Mouse (Mus musculus): ENCODE results near the gene Clic1. TPM values are rescaled to one million over a fixed set of nuclear protein-coding genes. Genes with fewer than 3 reads are reported as not detected.

The Clic1 gene
- polyA plus RNA-seq, 1 experiment from 2014 or later, result 305 TPM

Other genes with a start within 250 kb of the Clic1 start
- not detected for gene Cyp21a1, start 245.4 kb upstream of the Clic1 start, polyA plus RNA-seq (2017; shearing (Covaris generic))
- 25.8 TPM for gene Stk19, start 213.0 kb upstream of the Clic1 start, polyA plus RNA-seq (2017; shearing (Covaris generic))
- gene Dxo, start 212.9 kb upstream of the Clic1 start, polyA plus RNA-seq (2017; shearing (Covaris generic)), result 123 TPM
- 128 TPM for gene Skiv2l, start 199.8 kb upstream of the Clic1 start, polyA plus RNA-seq (2017; shearing (Covaris generic))
- gene Nelfe, start 199.6 kb upstream of the Clic1 start, polyA plus RNA-seq (2017; shearing (Covaris generic)), result 49.5 TPM
- not detected for gene Cfb, start 187.4 kb upstream of the Clic1 start, polyA plus RNA-seq (2017; shearing (Covaris generic))
- gene Zbtb12, start 170.5 kb upstream of the Clic1 start, polyA plus RNA-seq (2017; shearing (Covaris generic)), result 0.21 TPM
- gene Gm20547, start 167.9 kb upstream of the Clic1 start, polyA plus RNA-seq (2017; shearing (Covaris generic)), result not detected
- gene C2, start 151.7 kb upstream of the Clic1 start, polyA plus RNA-seq (2017; shearing (Covaris generic)), result 1.2 TPM
- 57.8 TPM for gene Ehmt2, start 151.5 kb upstream of the Clic1 start, polyA plus RNA-seq (2017; shearing (Covaris generic))
- not detected for gene Slc44a4, start 135.5 kb upstream of the Clic1 start, polyA plus RNA-seq (2017; shearing (Covaris generic))
- gene Neu1, start 118.7 kb upstream of the Clic1 start, polyA plus RNA-seq (2017; shearing (Covaris generic)), result 74.6 TPM
- 2,452 TPM for gene Hspa1b, start 90.7 kb upstream of the Clic1 start, polyA plus RNA-seq (2017; shearing (Covaris generic))
- gene Gm20481, start 80.1 kb upstream of the Clic1 start, polyA plus RNA-seq (2017; shearing (Covaris generic)), result 125 TPM
- 1,550 TPM for gene Hspa1a, start 77.8 kb upstream of the Clic1 start, polyA plus RNA-seq (2017; shearing (Covaris generic))
- not detected for gene Hspa1l, start 77.3 kb upstream of the Clic1 start, polyA plus RNA-seq (2017; shearing (Covaris generic))
- gene Lsm2, start 68.1 kb upstream of the Clic1 start, polyA plus RNA-seq (2017; shearing (Covaris generic)), result 47.6 TPM
- gene Vars, start 49.0 kb upstream of the Clic1 start, polyA plus RNA-seq (2017; shearing (Covaris generic)), result 182 TPM
- gene Vwa7, start 33.4 kb upstream of the Clic1 start, polyA plus RNA-seq (2017; shearing (Covaris generic)), result 0.10 TPM
- not detected for gene Sapcd1, start 21.9 kb upstream of the Clic1 start, polyA plus RNA-seq (2017; shearing (Covaris generic))
- gene Msh5, start 3.2 kb upstream of the Clic1 start, polyA plus RNA-seq (2017; shearing (Covaris generic)), result 2.2 TPM
- gene Ddah2, start 9.1 kb downstream of the Clic1 start, polyA plus RNA-seq (2017; shearing (Covaris generic)), result 1.00 TPM
- not detected for gene Ly6g6c, start 15.4 kb downstream of the Clic1 start, polyA plus RNA-seq (2017; shearing (Covaris generic))
- gene Mpig6b, start 16.2 kb downstream of the Clic1 start, polyA plus RNA-seq (2017; shearing (Covaris generic)), result not detected
- not detected for gene Ly6g6e, start 26.9 kb downstream of the Clic1 start, polyA plus RNA-seq (2017; shearing (Covaris generic))
- not detected for gene Ly6g6d, start 28.1 kb downstream of the Clic1 start, polyA plus RNA-seq (2017; shearing (Covaris generic))
- gene Ly6g6f, start 35.6 kb downstream of the Clic1 start, polyA plus RNA-seq (2017; shearing (Covaris generic)), result not detected
- gene Abhd16a, start 39.3 kb downstream of the Clic1 start, polyA plus RNA-seq (2017; shearing (Covaris generic)), result 88.6 TPM
- gene Ly6g5c, start 58.3 kb downstream of the Clic1 start, polyA plus RNA-seq (2017; shearing (Covaris generic)), result not detected
- gene Ly6g5b, start 65.5 kb downstream of the Clic1 start, polyA plus RNA-seq (2017; shearing (Covaris generic)), result 2.1 TPM
- gene Gpank1, start 71.5 kb downstream of the Clic1 start, polyA plus RNA-seq (2017; shearing (Covaris generic)), result 43.9 TPM
- 190 TPM for gene Csnk2b, start 72.1 kb downstream of the Clic1 start, polyA plus RNA-seq (2017; shearing (Covaris generic))
- gene D17H6S53E, start 76.4 kb downstream of the Clic1 start, polyA plus RNA-seq (2017; shearing (Covaris generic)), result 0.75 TPM
- gene Apom, start 82.1 kb downstream of the Clic1 start, polyA plus RNA-seq (2017; shearing (Covaris generic)), result not detected
- gene Bag6, start 85.2 kb downstream of the Clic1 start, polyA plus RNA-seq (2017; shearing (Covaris generic)), result 75.1 TPM
- gene Prrc2a, start 114.9 kb downstream of the Clic1 start, polyA plus RNA-seq (2017; shearing (Covaris generic)), result 38.6 TPM
- gene Aif1, start 126.1 kb downstream of the Clic1 start, polyA plus RNA-seq (2017; shearing (Covaris generic)), result not detected
- 1.6 TPM for gene Lst1, start 138.5 kb downstream of the Clic1 start, polyA plus RNA-seq (2017; shearing (Covaris generic))
- gene Ltb, start 144.5 kb downstream of the Clic1 start, polyA plus RNA-seq (2017; shearing (Covaris generic)), result 849 TPM
- gene Tnf, start 152.0 kb downstream of the Clic1 start, polyA plus RNA-seq (2017; shearing (Covaris generic)), result 107 TPM
- 42.5 TPM for gene Lta, start 155.4 kb downstream of the Clic1 start, polyA plus RNA-seq (2017; shearing (Covaris generic))
- gene Gm16181, start 170.9 kb downstream of the Clic1 start, polyA plus RNA-seq (2017; shearing (Covaris generic)), result not detected
- gene Atp6v1g2, start 183.7 kb downstream of the Clic1 start, polyA plus RNA-seq (2017; shearing (Covaris generic)), result 4.8 TPM
- 18.7 TPM for gene Nfkbil1, start 185.8 kb downstream of the Clic1 start, polyA plus RNA-seq (2017; shearing (Covaris generic))
- gene Ddx39b, start 191.8 kb downstream of the Clic1 start, polyA plus RNA-seq (2017; shearing (Covaris generic)), result 170 TPM
- 6,438 TPM for gene H2-D1, start 212.8 kb downstream of the Clic1 start, polyA plus RNA-seq (2017; shearing (Covaris generic))

All from effector memory CD4-positive, alpha-beta T cell, adult 5 months (primary cell).